Mouse (Mus musculus) myocyte (in vitro differentiated cells): ENCODE data around the gene Gkap1.

Experiments used
- CEBPB ChIP-seq: IDR thresholded peaks from 2 replicates; pipeline ENCODE4 v1.6.1; 2011; ENCODE audit warnings: mild to moderate bottlenecking, moderate library complexity; ENCODE audit not compliant: poor library complexity, insufficient read depth, severe bottlenecking
- E2F4 ChIP-seq: IDR thresholded peaks from one replicate; pipeline ENCODE4 v1.6.1; 2011; ENCODE audit warnings: mild to moderate bottlenecking, control low read depth, moderate library complexity; ENCODE audit not compliant: insufficient read depth
- MAX ChIP-seq: IDR thresholded peaks from one replicate; pipeline ENCODE4 v1.6.1; 2011; ENCODE audit warnings: low read depth, mild to moderate bottlenecking, control low read depth
- MYOD1 ChIP-seq, 3 experiments: IDR thresholded peaks; one replicate each; pipeline ENCODE4 v1.6.1; 2011; ENCODE audit warnings: control low read depth in 2 of 3, low read depth in 2 of 3, mild to moderate bottlenecking in 2 of 3, moderate library complexity in 1 of 3; ENCODE audit not compliant: insufficient read length in 2 of 3, control insufficient read depth in 1 of 3
- MYOG ChIP-seq, 3 experiments: IDR thresholded peaks; one replicate each; pipeline ENCODE4 v1.6.1; 2011; ENCODE audit warnings: control low read depth in 2 of 3, low read depth in 2 of 3, mild to moderate bottlenecking in 2 of 3; ENCODE audit not compliant: insufficient read length in 2 of 3, control insufficient read depth in 1 of 3, insufficient read depth in 1 of 3
- POLR2A ChIP-seq: IDR thresholded peaks from one replicate; pipeline ENCODE4 v1.6.1; 2011; ENCODE audit warnings: low read depth, mild to moderate bottlenecking, control low read depth, moderate library complexity; ENCODE audit not compliant: insufficient read length
- POLR2AphosphoS2 ChIP-seq: IDR thresholded peaks from one replicate; pipeline ENCODE4 v1.6.1; 2011; ENCODE audit warnings: low read depth, control low read depth; ENCODE audit not compliant: insufficient read length
- REST ChIP-seq: IDR thresholded peaks from one replicate; pipeline ENCODE4 v1.6.1; 2011; ENCODE audit warnings: mild to moderate bottlenecking, control low read depth, moderate library complexity; ENCODE audit not compliant: insufficient read depth, insufficient read length
- SRF ChIP-seq: IDR thresholded peaks from one replicate; pipeline ENCODE4 v1.6.1; 2011; ENCODE audit warnings: low read depth; ENCODE audit not compliant: control insufficient read depth, insufficient read length
- TCF12 ChIP-seq: IDR thresholded peaks from one replicate; pipeline ENCODE4 v1.6.1; 2011; ENCODE audit warnings: mild to moderate bottlenecking, control low read depth; ENCODE audit not compliant: poor library complexity, insufficient read depth, severe bottlenecking
- TCF3 ChIP-seq: IDR thresholded peaks from one replicate; pipeline ENCODE4 v1.6.1; 2011; ENCODE audit warnings: low read depth, control low read depth; ENCODE audit not compliant: insufficient read length
- USF1 ChIP-seq: IDR thresholded peaks from one replicate; pipeline ENCODE4 v1.6.1; 2011; ENCODE audit warnings: low read depth, mild to moderate bottlenecking, control low read depth, moderate library complexity

DNA sequence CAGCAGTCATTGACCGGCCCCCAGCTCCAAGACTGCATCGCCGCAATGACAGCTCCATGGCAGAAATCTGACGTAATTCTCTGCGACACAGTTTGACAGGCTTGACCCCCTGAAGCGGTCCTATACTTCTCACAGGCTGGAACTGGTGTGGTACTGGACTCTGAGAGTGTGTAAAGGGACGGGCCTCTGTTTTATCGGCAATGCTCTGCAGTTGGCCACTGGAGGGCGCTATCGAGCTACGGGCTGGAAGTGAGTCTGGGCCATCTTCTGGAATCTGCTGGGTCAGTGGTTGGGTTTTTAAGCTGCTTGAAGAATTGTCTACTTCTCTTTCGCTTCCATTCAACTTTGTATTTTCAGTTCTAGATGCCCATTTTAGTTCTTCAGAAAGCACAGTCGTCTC lies 12.3 kb upstream of the Gkap1 start:
- TF ChIP-seq TCF12 = no peak
- TF ChIP-seq POLR2AphosphoS2 = no peak
- TF ChIP-seq POLR2A = no peak
- no peak for TF ChIP-seq USF1
- no peak for TF ChIP-seq MYOG (IDR thresholded peaks at IDR 0.05; ENCODE audit: control insufficient read depth in 1 of 3, insufficient read depth in 1 of 3, insufficient read length in 2 of 3, low read depth in 2 of 3)
- no peak for TF ChIP-seq SRF
- TF ChIP-seq MAX = no peak
- no peak for TF ChIP-seq CEBPB
- TF ChIP-seq E2F4 = no peak
- no peak for TF ChIP-seq REST
- no peak for TF ChIP-seq MYOD1 (IDR thresholded peaks at IDR 0.05; ENCODE audit: control insufficient read depth in 1 of 3, insufficient read length in 2 of 3, low read depth in 2 of 3)
- no peak for TF ChIP-seq TCF3
